ENCODE assay signal across 21 mouse cellular contexts in the genomic region with DNA sequence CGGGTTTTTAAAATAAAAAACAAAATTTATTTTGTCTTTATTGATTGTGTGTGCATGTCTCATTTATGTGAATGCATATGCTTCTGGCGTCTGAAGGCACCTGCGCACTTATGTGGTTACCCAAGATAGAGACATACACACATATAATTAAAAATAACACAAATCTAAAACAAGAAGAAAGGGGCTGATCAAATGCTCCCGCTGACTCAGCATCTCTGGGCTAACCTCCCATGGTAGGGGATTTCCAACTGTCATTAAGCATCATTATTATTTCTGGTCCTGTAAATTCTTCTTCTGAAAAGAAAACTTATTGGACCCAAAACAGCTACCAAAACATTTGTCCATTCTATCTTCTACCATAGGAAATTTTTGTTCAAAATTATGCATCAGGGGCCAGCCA. TPM values are rescaled to one million over a fixed set of nuclear protein-coding genes. Genes with fewer than 3 reads are reported as not detected.
DNase-seq lines count a peak whose midpoint lies in the region; ATAC-seq and TF ChIP-seq lines count a peak whose summit lies in the region.
"Had no signal": no experiment of that assay in that cellular context is flagged by ENCODE, and none has a peak within 500 bp of the region (broad histone marks: within the 10 kb centered on the region; RNA-seq: fewer than 3 reads in every experiment).

No protein-coding gene starts in this region.

- peak; percentile 42 for DNase-seq in CD4-positive, CD25-positive, alpha-beta regulatory T cell, adult 2 months (ENCODE audit: low read depth, low spot score)
- no peak for DNase-seq in ES-E14 (ENCODE audit: low read depth, low spot score)
- DNase-seq in induced T-regulatory cell, adult 2 months (ENCODE audit: low read depth): peak; percentile 33
- no peak for DNase-seq in heart, embryonic 10.5 days (ENCODE audit: low spot score)
- DNase-seq: adrenal gland, adult 8-10 months; adrenal gland, postnatal 14 days; adrenal gland, postnatal 36 days; cerebellum, adult 11-12 months; cerebellum, adult 2 months; cerebellum, adult 9-10 months; cerebellum, postnatal 10 days; cerebellum, postnatal 25 days; forebrain, postnatal 0 days had no signal

- no peak overlapping the region for H3K4me3 ChIP-seq in ES-E14 (ENCODE audit: insufficient read depth in 1 of 2, low read depth in 1 of 2, low read length in 2 of 2, poor library complexity in 1 of 2, severe bottlenecking in 1 of 2)
- H3K4me3 ChIP-seq in heart, embryonic 10.5 days: no peak overlapping the region
- no peak overlapping the region for H3K4me3 ChIP-seq in intestine, embryonic 16.5 days (ENCODE audit: low read length)
- H3K4me3 ChIP-seq: embryonic facial prominence, embryonic 10.5 days; embryonic facial prominence, embryonic 12.5 days; forebrain, embryonic 13.5 days; forebrain, embryonic 15.5 days had no signal

- H3K4me2 ChIP-seq in intestine, embryonic 16.5 days (ENCODE audit: low read depth, low read length): no peak overlapping the region
- H3K4me2 ChIP-seq: embryonic facial prominence, embryonic 12.5 days; forebrain, embryonic 13.5 days; forebrain, embryonic 15.5 days had no signal

- in situ Hi-C loops in ES-E14 (cut with MboI; ENCODE audit: low sequenced_read_pairs in 2 of 2, unreplicated experiment in 2 of 2): no loop called here

- H3K36me3 ChIP-seq in ES-E14 (ENCODE audit: control insufficient read depth, insufficient read depth, low read length, poor library complexity, severe bottlenecking): no peaks in the 10 kb centered on the region
- H3K36me3 ChIP-seq in heart, embryonic 10.5 days: no peaks in the 10 kb centered on the region
- no peaks in the 10 kb centered on the region for H3K36me3 ChIP-seq in intestine, embryonic 16.5 days (ENCODE audit: control insufficient read depth, insufficient read depth, low read length)
- H3K36me3 ChIP-seq: embryonic facial prominence, embryonic 10.5 days; embryonic facial prominence, embryonic 12.5 days; forebrain, embryonic 15.5 days had no signal

- WGBS in heart, embryonic 10.5 days: 83% methylated on average over 4 of the region's 4 CpGs
- 88% methylated on average over 4 of the region's 4 CpGs for WGBS in intestine, embryonic 16.5 days

- no peak for ATAC-seq in CD4-positive, CD25-positive, alpha-beta regulatory T cell, adult 4 months
- no peak for ATAC-seq in intestine, embryonic 16.5 days
- ATAC-seq: activated CD4-positive, CD25-positive, alpha-beta regulatory T cell, adult 4 months; forebrain, embryonic 13.5 days; forebrain, embryonic 15.5 days; forebrain, postnatal 0 days; Patski had no signal

- H3K9me3 ChIP-seq in ES-E14 (ENCODE audit: control insufficient read depth, insufficient read depth, low read depth, low read length): no peaks in the 10 kb centered on the region
- no peaks in the 10 kb centered on the region for H3K9me3 ChIP-seq in heart, embryonic 10.5 days
- H3K9me3 ChIP-seq in intestine, embryonic 16.5 days (ENCODE audit: control insufficient read depth, low read length): no peaks in the 10 kb centered on the region
- H3K9me3 ChIP-seq: embryonic facial prominence, embryonic 10.5 days; embryonic facial prominence, embryonic 12.5 days; forebrain, embryonic 13.5 days; forebrain, embryonic 15.5 days had no signal

- no peak overlapping the region for H3K9ac ChIP-seq in ES-E14 (ENCODE audit: insufficient read depth, low read depth, low read length, poor library complexity, severe bottlenecking)
- H3K9ac ChIP-seq in intestine, embryonic 16.5 days (ENCODE audit: low read depth, low read length): no peak overlapping the region
- H3K9ac ChIP-seq: embryonic facial prominence, embryonic 12.5 days; forebrain, embryonic 13.5 days; forebrain, embryonic 15.5 days; forebrain, postnatal 0 days had no signal

- peaks cover 0 to 2% of the 10 kb centered on the region in 2 experiments; a peak in 1 of 4 replicates for H3K4me1 ChIP-seq in ES-E14 (ENCODE audit: control insufficient read depth in 2 of 2, insufficient read depth in 2 of 2, low read length in 2 of 2, poor library complexity in 1 of 2)
- peaks cover 8% of the 10 kb centered on the region for H3K4me1 ChIP-seq in heart, embryonic 10.5 days
- peaks cover 8% of the 10 kb centered on the region for H3K4me1 ChIP-seq in intestine, embryonic 16.5 days (ENCODE audit: control insufficient read depth, insufficient read depth, low read length)

- H3K27me3 ChIP-seq in heart, embryonic 10.5 days (ENCODE audit: insufficient read depth, poor library complexity, severe bottlenecking): 0 out of 2 replicates have a peak, but pooled peaks cover 3% of the 10 kb centered on the region
- H3K27me3 ChIP-seq in intestine, embryonic 16.5 days (replicated peaks; ENCODE audit: control insufficient read depth, insufficient read depth, low read length): no peaks in the 10 kb centered on the region
- H3K27me3 ChIP-seq: embryonic facial prominence, embryonic 12.5 days; forebrain, embryonic 13.5 days; forebrain, embryonic 15.5 days; Patski had no signal

- no peak overlapping the region for H3K27ac ChIP-seq in ES-E14 (ENCODE audit: insufficient read depth, low read depth, low read length, poor library complexity, severe bottlenecking)
- no peak overlapping the region for H3K27ac ChIP-seq in heart, embryonic 10.5 days
- H3K27ac ChIP-seq in intestine, embryonic 16.5 days (ENCODE audit: low read length): no peak overlapping the region
- H3K27ac ChIP-seq: embryonic facial prominence, embryonic 10.5 days; embryonic facial prominence, embryonic 12.5 days; forebrain, embryonic 13.5 days; forebrain, embryonic 15.5 days had no signal

TF ChIP-seq in ES-E14, 5 proteins besides CTCF, POLR2A, EP300 and RAD21:
- no peak for TF ChIP-seq ZC3H11A (IDR thresholded peaks at IDR 0.05; ENCODE audit: borderline replicate concordance, low read depth, low read length)
- TF ChIP-seq MAFK (IDR thresholded peaks at IDR 0.05; ENCODE audit: insufficient read depth, low read depth, low read length): peak; percentile 75
- TF ChIP-seq CHD2 (IDR thresholded peaks at IDR 0.05; ENCODE audit: low read depth, low read length): no peak
- TF ChIP-seq HCFC1 (IDR thresholded peaks at IDR 0.05; ENCODE audit: borderline replicate concordance, insufficient read depth, low read length): no peak

RNA-seq across cellular contexts. Expression of a gene that starts 27.9 kb away (rescaled TPM):
- polyA plus RNA-seq in CD4-positive, CD25-positive, alpha-beta regulatory T cell, adult 4 months (2017; shearing (Covaris generic)): 10 to 100 TPM; 55.1 to 57.8 TPM
- total RNA-seq in ES-E14 (2012; rRNA removed): 32.9 and 34.8 TPM in 2 replicates
- polyA plus RNA-seq in heart, embryonic 10.5 days (2016; fragmentation: Nextera tagmentation; extraction: Ambion mirVana): 20.5 and 23.4 TPM in 2 replicates
- 36.1 and 39.6 TPM in 2 replicates for polyA plus RNA-seq in intestine, embryonic 16.5 days (2015; fragmentation: Nextera tagmentation; extraction: Ambion mirVana)

RNA-seq across cellular contexts. Expression of a gene that starts 36.8 kb away (rescaled TPM):
- 1 to 10 TPM; 4.2 to 6.9 TPM for polyA plus RNA-seq in CD4-positive, CD25-positive, alpha-beta regulatory T cell, adult 4 months (2017; shearing (Covaris generic))
- total RNA-seq in ES-E14 (2012; rRNA removed): 1.6 and 2.5 TPM in 2 replicates
- 0.75 and 1.0 TPM in 2 replicates for polyA plus RNA-seq in heart, embryonic 10.5 days (2016; fragmentation: Nextera tagmentation; extraction: Ambion mirVana)
- 3.5 and 3.8 TPM in 2 replicates for polyA plus RNA-seq in intestine, embryonic 16.5 days (2015; fragmentation: Nextera tagmentation; extraction: Ambion mirVana)

Comparison
In these comparisons a context has a peak if more than half of its experiments do, and no peak if none do; other contexts are left out.
1. DNase-seq: peak in CD4-positive, CD25-positive, alpha-beta regulatory T cell, adult 2 months (single experiment) and induced T-regulatory cell, adult 2 months (single experiment); none in ES-E14 (single experiment) and heart, embryonic 10.5 days (single experiment).